In genomic region chr5:38532084-38532483, GRCm38 (mm10) we compare ENCODE assay signal across 9 mouse cellular contexts. TPM values are rescaled to one million over a fixed set of nuclear protein-coding genes. Genes with fewer than 3 reads are reported as not detected.
DNase-seq lines count a peak whose midpoint lies in the region; ATAC-seq and TF ChIP-seq lines count a peak whose summit lies in the region.
"Had no signal": no experiment of that assay in that cellular context is flagged by ENCODE, and none has a peak within 500 bp of the region (broad histone marks: within the 10 kb centered on the region; RNA-seq: fewer than 3 reads in every experiment).

No protein-coding gene starts in this region.

- H3K27ac ChIP-seq in stomach, embryonic 16.5 days (ENCODE audit: low read length): no peak overlapping the region
- H3K27ac ChIP-seq in stomach, postnatal 0 days (replicated peaks): no peak overlapping the region
- H3K27ac ChIP-seq in kidney, embryonic 14.5 days (ENCODE audit: low read depth, low read length): no peak overlapping the region
- H3K27ac ChIP-seq: limb, embryonic 12.5 days; neural tube, embryonic 12.5 days had no signal

- H3K4me1 ChIP-seq in stomach, embryonic 16.5 days (ENCODE audit: control insufficient read depth, insufficient read depth, low read length): no peaks in the 10 kb centered on the region
- no peaks in the 10 kb centered on the region for H3K4me1 ChIP-seq in stomach, postnatal 0 days (replicated peaks; ENCODE audit: control insufficient read depth, insufficient read depth)
- H3K4me1 ChIP-seq in kidney, embryonic 14.5 days (ENCODE audit: control insufficient read depth, insufficient read depth, low read length): no peaks in the 10 kb centered on the region
- H3K4me1 ChIP-seq: limb, embryonic 12.5 days; neural tube, embryonic 12.5 days had no signal

- H3K4me2 ChIP-seq in stomach, embryonic 16.5 days (ENCODE audit: low read depth, low read length): no peak overlapping the region
- no peak overlapping the region for H3K4me2 ChIP-seq in stomach, postnatal 0 days (replicated peaks; ENCODE audit: low read depth)
- no peak overlapping the region for H3K4me2 ChIP-seq in kidney, embryonic 14.5 days (replicated peaks; ENCODE audit: low read depth, low read length)
- H3K4me2 ChIP-seq: limb, embryonic 12.5 days; neural tube, embryonic 12.5 days had no signal

- H3K4me3 ChIP-seq in stomach, embryonic 16.5 days (replicated peaks; ENCODE audit: low read length): no peak overlapping the region
- H3K4me3 ChIP-seq in stomach, postnatal 0 days (ENCODE audit: low read depth, low read length): no peak overlapping the region
- no peak overlapping the region for H3K4me3 ChIP-seq in kidney, embryonic 14.5 days (ENCODE audit: low read length)
- H3K4me3 ChIP-seq: limb, embryonic 12.5 days; neural tube, embryonic 12.5 days had no signal

- H3K36me3 ChIP-seq in stomach, embryonic 16.5 days (ENCODE audit: control insufficient read depth, insufficient read depth, low read length): peaks cover 72% of the 10 kb centered on the region
- peaks cover 84% of the 10 kb centered on the region for H3K36me3 ChIP-seq in stomach, postnatal 0 days (ENCODE audit: control insufficient read depth, insufficient read depth, low read length)
- H3K36me3 ChIP-seq in kidney, embryonic 14.5 days (ENCODE audit: control insufficient read depth, insufficient read depth, low read length): peaks cover 96% of the 10 kb centered on the region

- no peaks in the 10 kb centered on the region for H3K27me3 ChIP-seq in stomach, embryonic 16.5 days (ENCODE audit: control insufficient read depth, insufficient read depth, low read length)
- H3K27me3 ChIP-seq in stomach, postnatal 0 days (ENCODE audit: control insufficient read depth, insufficient read depth, low read length): no peaks in the 10 kb centered on the region
- H3K27me3 ChIP-seq in kidney, embryonic 14.5 days (ENCODE audit: control insufficient read depth, insufficient read depth, low read length): no peaks in the 10 kb centered on the region
- H3K27me3 ChIP-seq: limb, embryonic 12.5 days; neural tube, embryonic 12.5 days had no signal

- no peak for TF ChIP-seq EP300 in stomach, postnatal 0 days (optimal IDR thresholded peaks at IDR 0.05)

- ATAC-seq in stomach, embryonic 16.5 days (ENCODE audit: insufficient read depth, low FRiP score): peak; percentile 36; the same call in 1 of the 2 replicates
- ATAC-seq in stomach, postnatal 0 days (ENCODE audit: low FRiP score, low TSS enrichment): no peak
- ATAC-seq in erythroblast, adult 5-6 weeks (replicated peaks; ENCODE audit: low FRiP score, poor library complexity, severe bottlenecking): no peak
- ATAC-seq in kidney, embryonic 14.5 days (ENCODE audit: low FRiP score, low TSS enrichment): no peak

- TF ChIP-seq CTCF in stomach, postnatal 0 days (IDR thresholded peaks at IDR 0.05; ENCODE audit: low read depth): no peak

- H3K9me3 ChIP-seq in stomach, embryonic 16.5 days (replicated peaks; ENCODE audit: control insufficient read depth, low read length): no peaks in the 10 kb centered on the region
- H3K9me3 ChIP-seq in stomach, postnatal 0 days (ENCODE audit: control insufficient read depth, low read length): no peaks in the 10 kb centered on the region
- H3K9me3 ChIP-seq in kidney, embryonic 14.5 days (ENCODE audit: control insufficient read depth, low read length): no peaks in the 10 kb centered on the region
- H3K9me3 ChIP-seq: limb, embryonic 12.5 days; neural tube, embryonic 12.5 days had no signal

- no peak overlapping the region for H3K9ac ChIP-seq in stomach, embryonic 16.5 days (ENCODE audit: low read length)
- no peak overlapping the region for H3K9ac ChIP-seq in stomach, postnatal 0 days (ENCODE audit: low read length)
- no peak overlapping the region for H3K9ac ChIP-seq in kidney, embryonic 14.5 days (ENCODE audit: low read depth, low read length)
- H3K9ac ChIP-seq: limb, embryonic 12.5 days; neural tube, embryonic 12.5 days had no signal

- DNase-seq in stomach, postnatal 0 days (ENCODE audit: low spot score): no peak
- peak; percentile 61 to 69 for DNase-seq in frontal cortex, adult 2 months (ENCODE audit: extremely low spot score in 1 of 2, low spot score in 1 of 2)
- DNase-seq in left cerebral cortex, adult 18-20 months (ENCODE audit: low spot score in 2 of 2): peak; percentile 33 to 40
- DNase-seq in gastrocnemius, postnatal 10 days: no peak

- 92% methylated on average over 4 of the region's 4 CpGs for WGBS in stomach, embryonic 16.5 days
- 84% methylated on average over 4 of the region's 4 CpGs for WGBS in stomach, postnatal 0 days
- 97% methylated on average over 4 of the region's 4 CpGs for WGBS in kidney, embryonic 14.5 days

RNA-seq across cellular contexts. Expression of gene Slc2a9, which starts 29.1 kb away (rescaled TPM):
- polyA plus RNA-seq in stomach, embryonic 16.5 days (2015; fragmentation: Nextera tagmentation; extraction: Ambion mirVana): 0.77 and 1.4 TPM in 2 replicates
- 0.62 and 0.93 TPM in 2 replicates for polyA plus RNA-seq in stomach, postnatal 0 days (2015; fragmentation: Nextera tagmentation; extraction: Ambion mirVana)
- 1.0 and 1.7 TPM in 2 replicates for polyA plus RNA-seq in frontal cortex, adult 2 months (2012; rRNA removed)
- 1 to 10 TPM in 1 of 2 experiments, under 1 TPM in 1; 0.70 to 1.1 TPM for total RNA-seq in left cerebral cortex, adult 18-20 months (2021)
- 3.8 TPM in 1 of 2 replicates, not detected in the other for total RNA-seq in erythroblast, adult 5-6 weeks (2015; ENCODE audit: low replicate concordance)
- 0.51 and 0.84 TPM in 2 replicates for total RNA-seq in erythroblast, adult 5-6 weeks (2017; ENCODE audit: low replicate concordance)
- 1 to 10 TPM; 1.2 to 1.5 TPM for total RNA-seq in gastrocnemius, postnatal 10 days (2021)
- polyA plus RNA-seq in kidney, embryonic 14.5 days (2014; fragmentation: Nextera tagmentation; extraction: Ambion mirVana): 0.40 and 1.6 TPM in 2 replicates

RNA-seq across cellular contexts. Expression of gene Wdr1, which starts 30.9 kb away (rescaled TPM):
- polyA plus RNA-seq in stomach, embryonic 16.5 days (2015; fragmentation: Nextera tagmentation; extraction: Ambion mirVana): 252 and 291 TPM in 2 replicates
- polyA plus RNA-seq in stomach, postnatal 0 days (2015; fragmentation: Nextera tagmentation; extraction: Ambion mirVana): 174 and 178 TPM in 2 replicates
- polyA plus RNA-seq in frontal cortex, adult 2 months (2012; rRNA removed): 167 and 173 TPM in 2 replicates
- 100 to 1,000 TPM; 150 to 157 TPM for total RNA-seq in left cerebral cortex, adult 18-20 months (2021)
- total RNA-seq in erythroblast, adult 5-6 weeks (2015; ENCODE audit: low replicate concordance): 55.7 and 64.4 TPM in 2 replicates
- 57.0 and 75.8 TPM in 2 replicates for total RNA-seq in erythroblast, adult 5-6 weeks (2017; ENCODE audit: low replicate concordance)
- 100 to 1,000 TPM; 137 to 146 TPM for total RNA-seq in gastrocnemius, postnatal 10 days (2021)
- 151 and 210 TPM in 2 replicates for polyA plus RNA-seq in kidney, embryonic 14.5 days (2014; fragmentation: Nextera tagmentation; extraction: Ambion mirVana)

Comparison
In these comparisons a context has a peak if more than half of its experiments do, and no peak if none do; other contexts are left out.
1. DNase-seq: peak in frontal cortex, adult 2 months (2 of 2) and left cerebral cortex, adult 18-20 months (2 of 2); none in stomach, postnatal 0 days (single experiment) and gastrocnemius, postnatal 10 days (single experiment).